Mouse (Mus musculus): ENCODE data around the gene Ltb4r2.
A peak's percentile ranks its signal among the peaks of the same experiment; 100 is the strongest.

DNA sequence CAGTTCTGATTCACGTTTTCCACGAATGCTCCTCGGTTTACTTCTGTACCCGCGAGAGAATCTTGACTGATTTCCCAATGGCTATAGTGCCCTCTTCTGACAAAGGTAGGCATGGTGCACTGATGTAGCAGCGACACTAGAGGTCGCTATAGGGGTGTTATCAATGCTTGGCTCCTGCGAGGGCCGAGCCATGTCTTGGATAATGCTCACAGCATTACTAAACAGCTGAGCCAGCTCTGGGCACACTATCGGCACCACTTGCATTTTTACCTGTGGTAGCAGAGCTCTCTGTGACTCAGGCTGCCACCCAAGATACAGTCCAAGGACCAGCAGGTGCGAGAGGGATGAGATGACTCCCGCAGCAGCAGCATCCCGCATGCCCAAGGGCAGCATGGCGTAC is 20.1 kb downstream of the Ltb4r2 start:
- no peak; the same call in 1 of the 2 replicates for TF ChIP-seq CTCF (IDR thresholded peaks at IDR 0.05)
- peak; percentile 29; the same call in 1 of the 2 replicates for TF ChIP-seq POLR2A (IDR thresholded peaks at IDR 0.05; ENCODE audit: insufficient read depth, low read depth, low read length)

Measured in heart, adult 2 months (tissue).